Mouse (Mus musculus): Measurements from ENCODE around the gene Ms4a8a.

GRCm38 (mm10) chr19:11059967-11060366, 20.9 kb downstream of the Ms4a8a start:
- TF ChIP-seq FLI1 (IDR thresholded peaks at IDR 0.05; ENCODE audit: low read length) (no peak), GATA1 (IDR thresholded peaks at IDR 0.05; ENCODE audit: borderline replicate concordance, low read length) (no peak)
